Mouse (Mus musculus): Measurements from ENCODE around the gene Vmn1r225.

- TF ChIP-seq CTCF (IDR thresholded peaks at IDR 0.05; ENCODE audit: low read depth, low read length) (no peak), POLR2A (IDR thresholded peaks at IDR 0.05; ENCODE audit: extremely low read depth, insufficient read depth, low read length) (no peak)
Measured at GRCm38 (mm10) chr17:20473311-20473710, 24.6 kb upstream of the Vmn1r225 start.
